ENCODE assay signal across 16 mouse cellular contexts in genomic region chr1:34831381-34831780, GRCm38 (mm10). TPM values are rescaled to one million over a fixed set of nuclear protein-coding genes. Genes with fewer than 3 reads are reported as not detected.
DNase-seq lines count a peak whose midpoint lies in the region; ATAC-seq and TF ChIP-seq lines count a peak whose summit lies in the region.
"Had no signal": no experiment of that assay in that cellular context is flagged by ENCODE, and none has a peak within 500 bp of the region (broad histone marks: within the 10 kb centered on the region; RNA-seq: fewer than 3 reads in every experiment).

No protein-coding gene starts in this region.

- H3K9ac ChIP-seq in intestine, postnatal 0 days (ENCODE audit: low read depth, low read length): no peak overlapping the region
- H3K9ac ChIP-seq in intestine, embryonic 15.5 days: no peak overlapping the region
- H3K9ac ChIP-seq: hindbrain, embryonic 15.5 days had no signal

- no peaks in the 10 kb centered on the region for H3K9me3 ChIP-seq in intestine, postnatal 0 days (ENCODE audit: control insufficient read depth)
- no peaks in the 10 kb centered on the region for H3K9me3 ChIP-seq in intestine, embryonic 15.5 days
- H3K9me3 ChIP-seq: embryonic facial prominence, embryonic 10.5 days; hindbrain, embryonic 10.5 days; hindbrain, embryonic 15.5 days had no signal

- no peaks in the 10 kb centered on the region for H3K27me3 ChIP-seq in intestine, postnatal 0 days (replicated peaks; ENCODE audit: control insufficient read depth, insufficient read depth, low read length)
- no peaks in the 10 kb centered on the region for H3K27me3 ChIP-seq in intestine, embryonic 15.5 days (replicated peaks)
- H3K27me3 ChIP-seq: hindbrain, embryonic 15.5 days had no signal

- no peak for TF ChIP-seq CTCF in intestine, postnatal 0 days (IDR thresholded peaks at IDR 0.05; ENCODE audit: low read depth)

- 0 out of 2 replicates have a peak, but pooled peaks cover 6% of the 10 kb centered on the region for H3K4me1 ChIP-seq in intestine, postnatal 0 days (replicated peaks; ENCODE audit: control insufficient read depth, insufficient read depth, low read length)
- peaks cover 12% of the 10 kb centered on the region for H3K4me1 ChIP-seq in intestine, embryonic 15.5 days (replicated peaks)

- no peak overlapping the region for H3K4me3 ChIP-seq in intestine, postnatal 0 days (ENCODE audit: low read depth, low read length)
- no peak overlapping the region for H3K4me3 ChIP-seq in intestine, embryonic 15.5 days (replicated peaks)
- H3K4me3 ChIP-seq: embryonic facial prominence, embryonic 10.5 days; heart, adult 2 months; hindbrain, embryonic 10.5 days; hindbrain, embryonic 15.5 days had no signal

- peaks cover 20% of the 10 kb centered on the region for H3K36me3 ChIP-seq in intestine, postnatal 0 days (ENCODE audit: control insufficient read depth, insufficient read depth)
- H3K36me3 ChIP-seq in intestine, embryonic 15.5 days: peaks cover 17% of the 10 kb centered on the region; the same call in 1 of the 2 replicates

- DNase-seq in CD4-positive helper T cell, adult 2 months (ENCODE audit: low read depth, low spot score): peak; percentile 82
- DNase-seq in layer of hippocampus, postnatal 25 days (ENCODE audit: extremely low spot score in 1 of 2, low spot score in 1 of 2): no peak
- DNase-seq in adrenal gland, adult 2 months: no peak
- DNase-seq: adrenal gland, postnatal 25 days; cerebellum, adult 2 months; cerebellum, postnatal 10 days; heart, adult 2 months had no signal

- H3K27ac ChIP-seq in intestine, postnatal 0 days (ENCODE audit: low read depth, low read length): peak overlapping the region; percentile 51
- no peak overlapping the region for H3K27ac ChIP-seq in intestine, embryonic 15.5 days
- H3K27ac ChIP-seq: embryonic facial prominence, embryonic 10.5 days; heart, adult 2 months; hindbrain, embryonic 10.5 days; hindbrain, embryonic 15.5 days had no signal

- no peak overlapping the region for H3K4me2 ChIP-seq in intestine, postnatal 0 days (replicated peaks; ENCODE audit: low read depth)
- no peak overlapping the region for H3K4me2 ChIP-seq in intestine, embryonic 15.5 days (replicated peaks)
- H3K4me2 ChIP-seq: heart, embryonic 11.5 days; hindbrain, embryonic 15.5 days had no signal

- WGBS in intestine, postnatal 0 days: 19% methylated on average over 1 of the region's 1 CpGs
- WGBS in intestine, embryonic 15.5 days: 27% methylated on average over 1 of the region's 1 CpGs

- ATAC-seq in intestine, postnatal 0 days: no peak
- no peak for ATAC-seq in intestine, embryonic 15.5 days
- peak; percentile 91 for ATAC-seq in CD4-positive, CD25-positive, alpha-beta regulatory T cell, adult 4 months
- ATAC-seq in inflammation-experienced regulatory T-cells, adult 6 months: peak; percentile 91
- ATAC-seq: forebrain, embryonic 14.5 days had no signal

RNA-seq across cellular contexts. Expression of gene Fam168b, which starts 11.5 kb away (rescaled TPM):
- polyA plus RNA-seq in intestine, postnatal 0 days (2015; fragmentation: Nextera tagmentation; extraction: Ambion mirVana): 22.4 and 23.6 TPM in 2 replicates
- 57.0 and 60.6 TPM in 2 replicates for polyA plus RNA-seq in intestine, embryonic 15.5 days (2015; fragmentation: Nextera tagmentation; extraction: Ambion mirVana)
- polyA plus RNA-seq in CD4-positive, CD25-positive, alpha-beta regulatory T cell, adult 4 months (2017; shearing (Covaris generic)): 10 to 100 TPM; 22.8 to 23.8 TPM
- polyA plus RNA-seq in inflammation-experienced regulatory T-cells, adult 6 months (2017; shearing (Covaris generic)): 10 to 100 TPM; 15.0 to 27.8 (median 19.4) TPM
- 100 to 1,000 TPM; 232 to 236 TPM for total RNA-seq in layer of hippocampus, postnatal 25 days (2021)
- 100 to 1,000 TPM; 113 to 203 TPM for total RNA-seq in adrenal gland, adult 2 months (2021)
- 359 and 507 TPM in 2 replicates for polyA plus RNA-seq in adrenal gland, adult 2 months (2012; rRNA removed)

RNA-seq across cellular contexts. Expression of gene Plekhb2, which starts 18.4 kb away (rescaled TPM):
- polyA plus RNA-seq in intestine, postnatal 0 days (2015; fragmentation: Nextera tagmentation; extraction: Ambion mirVana): 191 and 206 TPM in 2 replicates
- polyA plus RNA-seq in intestine, embryonic 15.5 days (2015; fragmentation: Nextera tagmentation; extraction: Ambion mirVana): 78.3 and 80.0 TPM in 2 replicates
- 100 to 1,000 TPM; 122 to 127 TPM for polyA plus RNA-seq in CD4-positive, CD25-positive, alpha-beta regulatory T cell, adult 4 months (2017; shearing (Covaris generic))
- 100 to 1,000 TPM; 107 to 209 (median 120) TPM for polyA plus RNA-seq in inflammation-experienced regulatory T-cells, adult 6 months (2017; shearing (Covaris generic))
- total RNA-seq in layer of hippocampus, postnatal 25 days (2021): 100 to 1,000 TPM; 164 to 187 TPM
- 100 to 1,000 TPM; 187 to 193 TPM for total RNA-seq in adrenal gland, adult 2 months (2021)
- polyA plus RNA-seq in adrenal gland, adult 2 months (2012; rRNA removed): 80.8 and 115 TPM in 2 replicates

Comparison
In these comparisons a context has a peak if more than half of its experiments do, and no peak if none do; other contexts are left out.
1. ATAC-seq: peak in CD4-positive, CD25-positive, alpha-beta regulatory T cell, adult 4 months (single experiment) and inflammation-experienced regulatory T-cells, adult 6 months (single experiment); none in intestine, postnatal 0 days (single experiment) and intestine, embryonic 15.5 days (single experiment).